Mouse (Mus musculus) retina, embryonic 14.5 days (tissue): ENCODE data around the gene Tgfb1i1.
A peak's percentile ranks its signal among the peaks of the same experiment; 100 is the strongest.

ENCODE experiments used
- DNase-seq: peaks from one replicate; pipeline ENCODE4 v3.0.0-alpha.2; 2015; ENCODE audit warnings: low spot score

The Tgfb1i1 gene

DNA sequence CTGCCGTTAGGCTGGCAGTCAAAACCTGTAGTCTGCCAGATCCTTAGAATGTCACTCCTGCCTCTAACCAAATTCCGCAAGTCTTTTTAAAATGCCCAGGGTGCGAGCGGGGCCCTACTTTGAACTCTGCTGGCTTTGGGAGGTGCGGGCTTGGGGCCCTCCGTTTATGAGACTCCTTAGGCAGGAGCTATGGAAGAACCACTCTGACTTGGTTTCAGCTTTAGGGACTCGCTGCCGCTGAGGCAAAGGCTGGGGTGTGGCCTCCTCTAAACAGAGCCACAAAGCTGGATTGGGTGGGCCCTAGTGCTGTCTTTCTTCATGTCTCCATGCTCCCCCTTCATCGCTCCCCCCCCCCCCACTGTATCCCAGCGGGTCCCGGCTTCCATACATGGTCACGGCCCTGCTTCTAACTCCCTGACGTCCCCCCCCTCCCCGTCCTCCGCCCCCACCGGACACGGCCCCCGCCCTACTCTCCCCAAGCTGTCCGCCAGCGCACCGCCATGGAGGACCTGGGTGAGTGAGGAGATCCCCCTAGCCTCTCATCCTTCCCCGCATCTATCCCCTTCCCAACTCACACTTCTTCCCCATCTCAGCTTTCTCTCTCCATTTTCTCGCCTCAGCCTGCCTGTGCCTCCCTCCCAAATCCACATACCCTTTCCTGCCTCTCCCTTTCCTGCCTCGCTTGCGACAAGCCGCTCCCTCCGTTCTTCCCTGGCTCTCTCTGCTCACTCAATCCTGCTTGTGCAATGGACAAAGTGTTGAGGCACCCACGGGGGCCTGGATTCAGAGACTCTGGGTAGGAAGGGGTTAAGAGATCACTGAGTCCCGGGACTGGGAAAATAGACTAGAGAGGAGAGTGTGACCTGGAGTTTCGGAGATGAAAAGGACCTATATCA is at the start of gene Tgfb1i1:
TSS of gene Tgfb1i1 (plus strand) at position 317 of the 896 bp plus-strand sequence.
- peak; percentile 53 for DNase-seq

DNA sequence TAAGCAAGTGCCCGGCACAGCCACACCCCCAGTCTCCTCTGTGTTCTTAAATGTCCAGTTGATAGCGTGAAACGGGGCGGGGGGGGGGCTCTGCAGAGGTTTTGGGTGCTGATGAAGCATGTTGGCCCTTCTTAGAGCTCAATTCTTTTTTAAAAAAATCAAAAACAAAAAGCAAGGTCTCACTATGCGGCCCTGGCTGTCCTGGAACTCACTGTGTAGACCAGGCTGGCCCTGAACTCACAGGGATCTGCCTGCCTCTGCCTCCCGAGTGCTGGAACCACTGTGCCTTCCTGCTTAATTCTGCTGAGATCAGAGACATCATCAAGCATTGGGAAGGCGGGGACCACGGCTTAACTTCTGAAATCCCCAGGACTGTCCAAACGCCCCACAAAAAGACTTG is 45.0 kb upstream of the Tgfb1i1 start:
- DNase-seq = no peak

- DNase-seq = no peak
These were observed 43.5 kb upstream of the Tgfb1i1 start for GRCm38 (mm10) chr7:128203071-128203470.

GRCm38 (mm10) chr7:128204179-128204578 is 42.4 kb upstream of the Tgfb1i1 start:
- DNase-seq = no peak

- no peak for DNase-seq
These were observed 40.9 kb upstream of the Tgfb1i1 start for GRCm38 (mm10) chr7:128205695-128206094.

DNA sequence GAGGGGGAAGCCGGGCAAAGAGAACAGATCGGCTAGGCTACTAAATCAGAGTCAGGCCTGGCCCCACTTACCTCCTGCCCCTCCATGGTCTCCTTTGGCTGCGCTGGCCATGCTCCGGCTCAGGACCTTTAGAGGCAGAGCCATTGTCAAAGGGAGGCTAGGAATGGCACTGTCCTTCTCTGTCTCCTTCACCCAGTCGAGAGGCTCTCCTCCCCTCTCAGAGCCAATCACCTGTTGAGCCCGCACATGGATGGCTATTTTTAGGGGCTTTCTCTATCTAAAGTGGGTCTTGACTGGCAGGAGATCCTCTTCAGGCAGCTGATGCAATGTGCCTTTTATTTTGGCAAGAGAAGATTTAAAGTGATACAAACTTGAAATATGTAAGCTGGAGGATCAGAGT is 40.5 kb upstream of the Tgfb1i1 start, which contains the start of gene Cox6a2:
TSS of gene Cox6a2 (minus strand) at position 236 of the 400 bp plus-strand sequence.
- no peak for DNase-seq

GRCm38 (mm10) chr7:128208187-128208586 is 38.4 kb upstream of the Tgfb1i1 start:
- peak; percentile 90 for DNase-seq

DNA sequence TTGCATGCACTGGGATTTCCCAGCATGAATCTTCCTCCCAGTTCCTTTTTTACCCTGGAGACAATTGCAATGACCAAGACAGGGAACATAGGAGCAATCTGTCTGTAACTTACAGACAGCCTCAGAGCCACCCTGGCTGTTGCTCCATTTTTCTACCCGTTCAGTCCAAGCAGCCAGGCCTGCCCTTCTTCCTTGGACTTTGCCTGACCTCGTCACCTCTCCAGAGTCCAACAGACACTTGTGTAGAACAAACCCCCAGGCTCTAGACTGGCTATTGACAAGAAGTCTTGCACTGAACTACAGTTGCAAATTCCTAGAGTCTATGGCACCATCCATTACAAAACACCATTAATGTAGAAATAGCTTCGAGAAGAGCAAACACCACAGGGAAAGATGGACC is 36.8 kb upstream of the Tgfb1i1 start:
- no peak for DNase-seq

DNA sequence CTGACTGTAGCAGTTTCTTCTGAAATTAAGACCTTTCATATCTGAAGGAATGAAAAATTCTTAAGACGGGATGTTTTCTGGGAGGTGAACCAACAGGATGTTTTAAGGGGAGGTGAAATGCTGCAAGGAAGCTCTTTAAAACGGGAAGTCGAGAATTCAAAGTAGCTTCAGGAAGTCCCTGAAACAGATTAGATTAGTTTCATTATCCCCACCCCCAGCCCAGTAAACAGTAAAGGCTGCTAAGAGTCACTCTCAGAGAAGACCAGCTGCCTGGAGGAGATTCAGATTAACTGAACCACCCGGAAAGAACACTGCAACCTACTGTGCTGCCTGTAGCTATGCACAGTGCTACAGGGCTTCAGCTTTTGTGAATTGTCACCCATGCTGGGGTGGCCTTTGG is 26.7 kb upstream of the Tgfb1i1 start:
- no peak for DNase-seq

DNA sequence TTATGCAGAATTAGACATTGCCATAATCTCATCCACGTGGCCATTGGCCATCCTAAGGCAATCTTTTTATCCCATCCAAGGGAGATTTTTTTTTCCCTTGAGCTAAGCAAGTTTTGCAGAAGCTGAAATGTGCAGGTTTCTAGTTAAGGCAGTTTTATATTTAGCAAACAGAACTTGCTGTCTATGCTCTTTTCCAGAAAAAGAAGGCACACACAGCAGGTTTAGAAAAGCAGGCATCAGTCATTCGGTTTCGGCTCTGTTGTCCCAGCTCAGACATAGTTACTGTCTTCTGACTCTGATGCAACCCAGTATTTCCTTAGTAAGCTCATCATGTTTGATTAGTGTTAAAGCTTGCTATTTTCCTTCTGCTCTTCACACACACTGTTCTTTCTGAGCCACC is 25.7 kb upstream of the Tgfb1i1 start:
- no peak for DNase-seq

DNA sequence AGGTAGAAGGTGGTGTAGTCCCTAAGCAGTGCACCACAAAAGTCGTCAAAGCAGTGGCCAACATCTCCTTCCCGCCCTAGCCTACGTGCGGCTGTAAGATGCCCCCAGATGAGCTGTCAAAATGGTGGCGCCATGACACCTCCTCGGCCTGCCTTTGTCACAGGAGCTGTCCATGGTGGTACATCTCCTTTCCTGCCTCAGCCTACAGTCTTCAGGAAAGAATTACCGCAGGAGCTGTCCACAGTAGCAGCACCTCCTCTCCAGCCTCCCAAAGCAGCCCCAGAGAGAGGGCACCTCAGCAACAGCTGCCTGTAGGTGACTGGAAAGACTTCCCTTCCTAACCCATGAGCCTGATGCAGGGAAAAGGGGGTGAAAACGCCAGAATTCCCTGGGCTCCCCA is 14.9 kb upstream of the Tgfb1i1 start:
- DNase-seq = no peak

GRCm38 (mm10) chr7:128234796-128235195 is 11.8 kb upstream of the Tgfb1i1 start:
- DNase-seq = no peak

DNA sequence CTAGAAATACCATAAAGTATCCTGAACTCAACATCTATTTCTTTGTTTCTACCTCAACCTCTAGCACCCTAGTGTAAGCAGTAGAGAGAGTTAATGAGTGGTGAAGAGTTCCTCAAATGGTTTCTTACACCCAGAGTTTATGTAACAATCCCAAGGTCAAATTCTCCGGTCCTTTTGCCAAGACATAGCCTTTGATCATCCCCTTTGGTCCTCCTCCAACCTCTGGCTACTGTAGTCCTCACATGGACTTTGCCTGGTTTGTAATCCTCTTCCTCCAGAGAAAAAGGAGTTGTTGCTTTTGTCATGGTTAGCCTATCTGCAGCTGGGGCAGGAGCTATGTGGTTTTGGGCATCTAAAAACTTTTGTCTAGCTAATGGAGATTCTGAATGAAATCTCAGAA is 11.1 kb upstream of the Tgfb1i1 start:
- DNase-seq = no peak

DNA sequence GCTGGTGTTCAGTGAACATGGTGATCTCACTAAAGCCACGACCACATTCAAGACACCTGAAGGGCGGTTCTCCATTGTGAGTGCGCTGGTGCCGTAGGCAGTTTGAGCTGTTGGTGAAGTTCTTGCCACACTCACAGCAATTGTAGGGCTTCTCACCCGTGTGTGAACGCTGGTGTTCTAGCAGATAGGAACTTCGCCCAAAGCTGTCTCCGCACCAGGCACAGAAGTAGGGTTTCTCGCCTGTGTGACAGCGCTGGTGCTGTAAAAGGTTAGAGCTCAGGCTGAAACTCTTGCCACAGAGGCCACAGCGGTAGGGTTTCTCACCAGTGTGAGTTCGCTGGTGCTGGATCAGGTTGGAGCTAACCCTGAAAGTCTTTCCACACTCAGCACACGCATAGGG is 10.2 kb upstream of the Tgfb1i1 start:
- DNase-seq = no peak

DNA sequence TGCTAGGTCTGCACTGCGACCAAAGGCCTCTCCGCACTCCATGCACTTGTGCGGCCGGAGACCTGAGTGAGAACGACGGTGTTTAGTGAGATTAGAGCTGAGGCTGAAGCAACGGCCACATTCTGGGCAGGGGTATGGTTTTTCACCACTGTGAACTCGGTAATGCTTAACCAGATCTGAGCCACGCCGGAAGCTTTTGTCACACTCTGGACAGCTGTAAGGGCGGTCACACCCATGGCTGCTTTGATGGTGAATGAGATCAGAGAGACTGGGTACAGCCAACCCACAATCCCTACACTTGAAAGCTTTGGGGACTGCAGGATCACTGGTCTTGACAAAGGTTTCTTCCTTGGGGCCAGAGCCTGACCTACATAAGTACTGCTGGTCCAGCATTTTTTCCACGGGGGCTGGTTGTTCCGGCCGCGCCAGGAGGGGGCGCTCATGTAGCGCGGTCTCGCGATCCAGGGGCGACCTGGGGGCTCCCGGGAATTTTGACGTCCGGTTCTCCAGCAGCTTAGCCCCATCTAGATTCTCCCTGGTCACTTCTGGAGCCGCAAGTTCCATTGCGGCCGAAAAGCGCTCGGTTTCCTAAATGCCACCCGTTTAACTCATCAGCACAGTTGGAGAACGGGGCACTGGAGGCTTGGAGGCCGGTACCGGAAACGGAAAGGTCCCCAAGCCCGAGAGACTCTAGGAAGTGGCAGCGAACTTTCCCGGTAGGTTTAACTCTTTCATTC is 9.6 kb upstream of the Tgfb1i1 start, which contains the start of gene Armc5:
TSS of gene Armc5 (plus strand) at position 487 of the 737 bp plus-strand sequence.
- DNase-seq = peak; percentile 93

- DNase-seq = no peak
These were observed 9.1 kb upstream of the Tgfb1i1 start for GRCm38 (mm10) chr7:128237593-128237926.

DNA sequence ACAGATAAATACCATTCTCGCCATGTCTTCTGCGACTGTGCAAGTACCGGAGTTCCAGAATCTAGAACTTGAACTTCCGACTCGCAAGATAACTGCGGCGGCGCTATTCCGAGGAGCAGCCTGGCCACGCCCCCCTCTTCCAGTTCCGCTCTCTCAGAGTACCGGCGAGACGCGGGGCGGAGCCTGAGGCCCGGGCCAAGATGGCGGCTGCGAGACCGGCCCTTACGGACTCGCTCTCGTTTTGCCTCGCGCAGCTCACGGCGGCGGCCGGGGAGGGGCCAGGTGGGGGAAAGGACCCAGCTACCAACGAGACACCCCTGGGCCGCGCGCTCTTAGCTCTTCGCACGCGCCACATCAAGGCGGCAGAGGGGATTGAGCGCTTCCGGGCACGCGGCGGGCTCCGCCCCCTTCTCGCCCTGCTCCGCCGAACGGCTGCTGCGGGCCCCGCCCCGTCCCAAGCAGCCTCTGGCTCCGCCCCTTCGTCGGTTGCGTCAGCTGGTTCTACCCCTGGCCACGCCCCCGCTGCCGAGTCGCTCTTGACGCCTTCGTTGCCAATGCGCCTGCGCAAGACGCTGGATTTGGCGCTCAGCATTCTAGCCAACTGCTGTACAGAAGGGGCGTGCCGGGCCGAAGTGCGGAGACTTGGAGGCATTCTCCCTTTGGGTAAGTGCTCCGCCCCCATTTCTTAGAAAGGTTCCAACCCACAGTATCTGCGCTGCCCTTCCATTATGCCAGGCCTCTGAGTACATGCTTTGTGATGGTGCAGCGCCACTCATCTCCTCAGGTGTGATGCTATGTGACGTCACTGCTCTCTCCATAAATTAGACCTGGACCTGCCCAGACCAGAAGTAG is 8.5 kb upstream of the Tgfb1i1 start, which contains the start of gene 9130023H24Rik:
TSS of gene 9130023H24Rik (minus strand) at position 105 of the 852 bp plus-strand sequence.
- DNase-seq = peak; percentile 100

DNA sequence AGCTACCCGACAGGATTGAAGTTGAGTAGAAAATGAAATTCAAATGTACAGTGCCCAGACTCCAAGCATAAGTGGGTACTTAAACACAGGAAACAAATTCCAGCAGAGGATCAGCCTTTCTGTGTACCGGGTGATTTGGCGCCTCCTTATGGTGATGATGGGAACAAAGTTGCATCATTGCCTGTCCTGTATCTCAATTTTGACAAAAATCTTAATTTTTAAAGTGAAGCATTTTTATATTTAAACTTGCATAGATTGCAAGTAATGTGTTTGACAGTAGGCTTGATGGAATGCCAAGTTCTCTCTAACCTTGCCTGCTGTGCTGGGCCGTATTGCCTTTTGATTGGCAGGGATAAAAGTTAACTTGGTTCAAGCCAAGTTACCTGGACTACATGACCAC is 7.6 kb upstream of the Tgfb1i1 start:
- DNase-seq = peak; percentile 72

DNA sequence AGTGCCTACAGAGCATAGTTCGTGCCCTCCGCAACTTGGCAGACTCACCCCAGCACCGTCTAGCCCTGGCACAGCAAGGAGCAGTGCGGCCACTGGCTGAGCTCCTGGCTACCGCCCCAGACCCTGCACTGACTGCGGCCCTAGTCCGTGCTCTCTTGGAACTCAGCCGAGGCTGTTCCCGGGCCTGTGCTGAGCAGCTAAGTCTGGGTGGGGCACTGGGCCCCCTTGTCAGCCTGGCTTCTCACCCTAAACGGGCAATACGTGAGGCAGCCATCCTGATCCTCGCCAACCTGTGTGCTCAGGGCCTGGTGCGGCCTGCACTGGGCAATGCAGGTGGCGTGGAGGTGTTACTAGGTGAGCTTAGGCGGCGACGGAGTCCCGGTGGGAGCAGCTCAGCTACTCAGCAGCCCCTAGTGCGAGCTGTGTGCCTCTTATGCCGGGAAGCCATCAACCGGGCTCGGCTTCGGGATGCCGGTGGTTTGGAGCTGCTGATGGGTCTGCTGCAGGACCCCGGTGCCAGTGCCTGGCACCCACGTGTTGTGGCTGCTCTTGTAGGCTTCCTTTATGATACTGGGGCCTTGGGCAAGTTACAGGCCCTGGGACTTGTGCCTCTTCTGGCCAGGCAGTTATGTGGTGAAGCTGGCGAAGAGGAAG is 6.4 kb upstream of the Tgfb1i1 start:
- DNase-seq = no peak

DNA sequence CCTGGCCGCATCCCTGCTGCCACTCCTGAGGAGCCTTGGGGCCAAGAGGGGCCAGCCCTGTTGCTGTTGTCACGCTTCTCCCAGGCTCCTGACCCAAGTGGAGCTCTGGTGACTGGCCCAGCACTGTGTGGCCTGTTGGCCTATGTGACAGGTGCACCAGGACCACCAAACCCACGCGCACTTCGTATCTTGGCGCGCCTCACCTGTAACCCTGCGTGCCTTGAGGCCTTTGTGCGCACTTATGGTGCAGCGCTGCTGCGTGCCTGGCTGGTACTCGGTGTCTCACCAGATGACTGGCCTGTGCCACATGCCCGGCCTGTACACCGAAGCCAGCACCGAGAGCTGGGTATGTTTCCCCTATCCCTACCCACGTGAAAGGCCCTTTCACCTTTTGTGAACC is 4.3 kb upstream of the Tgfb1i1 start:
- no peak for DNase-seq

- no peak for DNase-seq
These were observed 2.7 kb upstream of the Tgfb1i1 start for GRCm38 (mm10) chr7:128243921-128244320.
